Mouse (Mus musculus) gastrocnemius, postnatal 10 days (tissue): ENCODE results near the gene Acoxl. TPM values are rescaled to one million over a fixed set of nuclear protein-coding genes. Genes with fewer than 3 reads are reported as not detected.

ENCODE experiments used
- DNase-seq: peaks from one replicate; pipeline ENCODE4 v3.0.0; 2021; ENCODE audit warnings: mixed read lengths
- total RNA-seq, 2 experiments: library from RNA; stranded (reverse); gene quantifications; 2 replicates each; pipeline ENCODE4 v1.2.3; 2021

The Acoxl gene
- total RNA-seq, 2 experiments from 2014 or later = 0.11 to 0.14 TPM

- DNase-seq = no peak
These were observed 195.5 kb downstream of the Acoxl start for GRCm38 (mm10) chr2:128034066-128034665.

GRCm38 (mm10) chr2:128038259-128038890 is 199.7 kb downstream of the Acoxl start:
- no peak for DNase-seq

- no peak for DNase-seq
These were observed 202.5 kb downstream of the Acoxl start for GRCm38 (mm10) chr2:128041066-128041750.

- no peak for DNase-seq
These were observed 207.8 kb downstream of the Acoxl start for GRCm38 (mm10) chr2:128046454-128046853.

- no peak for DNase-seq
These were observed 216.2 kb downstream of the Acoxl start for GRCm38 (mm10) chr2:128054905-128055304.

GRCm38 (mm10) chr2:128057872-128058271 is 219.2 kb downstream of the Acoxl start:
- DNase-seq = no peak

GRCm38 (mm10) chr2:128058627-128059026 is 220.0 kb downstream of the Acoxl start:
- DNase-seq = no peak

GRCm38 (mm10) chr2:128060213-128060612 is 221.5 kb downstream of the Acoxl start:
- no peak for DNase-seq

- no peak for DNase-seq
These were observed 222.1 kb downstream of the Acoxl start for GRCm38 (mm10) chr2:128060680-128061287.

- DNase-seq = no peak
These were observed 222.8 kb downstream of the Acoxl start for GRCm38 (mm10) chr2:128061491-128061890.

GRCm38 (mm10) chr2:128062756-128063155 is 224.1 kb downstream of the Acoxl start:
- no peak for DNase-seq

- no peak for DNase-seq
These were observed 226.3 kb downstream of the Acoxl start for GRCm38 (mm10) chr2:128065013-128065412.

- DNase-seq = no peak
These were observed 226.9 kb downstream of the Acoxl start for GRCm38 (mm10) chr2:128065576-128065975.

GRCm38 (mm10) chr2:128067162-128067561 is 228.5 kb downstream of the Acoxl start:
- no peak for DNase-seq

- peak; percentile 9 for DNase-seq
These were observed 228.9 kb downstream of the Acoxl start for GRCm38 (mm10) chr2:128067596-128067995.

GRCm38 (mm10) chr2:128068176-128068575 is 229.5 kb downstream of the Acoxl start:
- no peak for DNase-seq

- DNase-seq = no peak
These were observed 230.3 kb downstream of the Acoxl start for GRCm38 (mm10) chr2:128069025-128069424.

- DNase-seq = no peak
These were observed 233.1 kb downstream of the Acoxl start for GRCm38 (mm10) chr2:128071791-128072190.

GRCm38 (mm10) chr2:128072944-128073343 is 234.3 kb downstream of the Acoxl start:
- no peak for DNase-seq

GRCm38 (mm10) chr2:128073603-128074002 is 234.9 kb downstream of the Acoxl start:
- no peak for DNase-seq

- no peak for DNase-seq
These were observed 238.3 kb downstream of the Acoxl start for GRCm38 (mm10) chr2:128076936-128077335.

GRCm38 (mm10) chr2:128078859-128079258 is 240.2 kb downstream of the Acoxl start:
- no peak for DNase-seq

GRCm38 (mm10) chr2:128079316-128079715 is 240.6 kb downstream of the Acoxl start:
- DNase-seq = no peak
